Mouse (Mus musculus) cortical plate, adult 2 months (tissue): Measurements from ENCODE around the gene Wbp4. TPM values are rescaled to one million over a fixed set of nuclear protein-coding genes. Genes with fewer than 3 reads are reported as not detected.
A peak's percentile ranks its signal among the peaks of the same experiment; 100 is the strongest.
"Not testable (repeated sequence)": the region's sequence is repeated elsewhere in the genome, so short reads cannot be mapped to it uniquely, and the experiment has no call there.

ENCODE experiments used
- H3K27ac ChIP-seq: fragments of 200-500 bp; 2 replicates; pipeline ENCODE4 v1.5.1; 2012; ENCODE audit warnings: low read length, control low read depth, inconsistent platforms; ENCODE audit not compliant: insufficient read depth
- H3K4me1 ChIP-seq: fragments of 200-500 bp; 2 replicates; pipeline ENCODE4 v1.6.1; 2011; ENCODE audit warnings: low read length; ENCODE audit not compliant: control insufficient read depth, insufficient read depth
- H3K4me3 ChIP-seq: fragments of 200-500 bp; 2 replicates; pipeline ENCODE4 v1.5.1; 2011; ENCODE audit warnings: mild to moderate bottlenecking, low read length, control low read depth; ENCODE audit not compliant: insufficient read depth
- CTCF ChIP-seq: fragments of 200-500 bp; IDR thresholded peaks from 2 replicates; pipeline ENCODE4 v1.5.1; 2011; ENCODE audit warnings: mild to moderate bottlenecking, control low read depth, low read length; ENCODE audit not compliant: insufficient read depth; ENCODE audit errors: extremely low read depth
- POLR2A ChIP-seq: fragments of 200-500 bp; IDR thresholded peaks from 2 replicates; pipeline ENCODE4 v1.6.1; 2011; ENCODE audit warnings: mild to moderate bottlenecking, low read length, control low read depth; ENCODE audit not compliant: insufficient read depth; ENCODE audit errors: extremely low read depth
- polyA plus RNA-seq: library from polyadenylated mRNA; depleted of rRNA; stranded (reverse); fragments of >200 nt; gene quantifications from 2 replicates; pipeline ENCODE4 v1.2.3, GENCODE M21; 2012; rRNA removed

The Wbp4 gene
- 24.0 and 25.1 TPM in 2 replicates for polyA plus RNA-seq

DNA sequence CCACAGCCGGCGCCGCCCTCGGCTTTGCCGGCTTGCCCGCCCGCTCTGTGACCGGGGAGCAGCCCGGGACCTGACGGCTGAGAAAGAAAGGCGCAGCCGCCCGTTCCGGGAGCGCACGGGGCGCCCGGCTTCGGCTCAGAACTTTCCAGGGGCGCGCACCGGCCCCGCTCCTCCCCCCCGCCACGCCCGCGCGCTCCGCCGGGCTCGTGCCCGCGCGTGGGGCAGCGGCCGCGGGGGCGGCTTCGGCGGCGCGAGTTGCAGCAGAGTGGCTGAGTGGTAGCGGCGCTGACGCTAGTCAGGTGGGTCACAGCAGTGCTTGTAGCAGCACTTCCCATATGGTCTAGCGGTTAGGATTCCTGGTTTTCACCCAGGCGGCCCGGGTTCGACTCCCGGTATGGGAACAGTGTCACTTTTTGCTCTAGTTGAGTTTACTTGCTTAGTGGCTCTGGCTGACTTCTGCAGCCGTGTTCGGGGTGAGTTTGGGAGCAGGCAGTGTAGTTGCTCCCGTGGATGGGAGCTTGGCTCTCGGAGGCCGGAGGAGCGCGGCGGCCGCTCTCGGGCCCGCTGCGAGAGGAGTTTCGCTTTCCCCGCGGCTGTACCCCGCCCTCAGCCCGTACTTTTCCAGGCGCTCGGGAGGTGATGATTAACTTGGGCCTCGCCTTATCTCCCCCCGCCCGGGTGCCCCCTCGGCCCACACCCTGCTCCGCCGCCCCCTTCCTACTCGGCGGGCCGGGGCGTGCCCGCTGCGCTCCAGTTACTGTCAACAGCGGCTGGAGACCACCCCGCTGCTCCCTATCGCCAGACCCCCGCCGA is at the start of gene Wbp4:
Gene Wbp4, minus strand, starts transcription at position 182 of the 813 bp plus-strand sequence.
- TF ChIP-seq POLR2A (peak; percentile 49; the same call in 1 of the 2 replicates), CTCF (no peak)
- H3K27ac ChIP-seq, result peak within 1 kb of the TSS; percentile 99
- H3K4me1 ChIP-seq, result peaks cover 8% of the 10 kb centered on the region
- H3K4me3 ChIP-seq, result peak within 1 kb of the TSS; percentile 52

DNA sequence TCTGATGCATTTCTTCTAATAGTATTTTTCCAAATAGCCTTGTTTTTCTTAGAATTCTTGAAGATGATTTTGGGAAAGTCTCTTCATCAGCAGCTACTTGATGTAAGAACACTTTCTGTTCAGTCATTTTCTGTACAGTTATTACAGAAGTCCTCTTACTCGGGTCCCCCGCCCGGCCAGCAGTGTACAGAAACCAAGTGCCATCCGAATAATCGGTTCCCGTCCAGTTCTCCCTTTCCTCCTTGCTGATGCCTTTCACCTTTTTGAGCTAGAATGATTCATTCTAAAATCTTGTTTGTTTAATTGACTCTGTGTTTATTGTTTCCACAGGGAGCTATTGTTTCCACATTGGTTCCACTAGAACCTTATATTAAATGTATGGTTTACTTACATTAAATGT is 49.4 kb upstream of the Wbp4 start:
- Histone ChIP-seq H3K27ac (no peak overlapping the region), H3K4me1 (no peaks in the 10 kb centered on the region), H3K4me3 (no peak overlapping the region)
- TF ChIP-seq POLR2A, result no peak
- TF ChIP-seq CTCF, result no peak

DNA sequence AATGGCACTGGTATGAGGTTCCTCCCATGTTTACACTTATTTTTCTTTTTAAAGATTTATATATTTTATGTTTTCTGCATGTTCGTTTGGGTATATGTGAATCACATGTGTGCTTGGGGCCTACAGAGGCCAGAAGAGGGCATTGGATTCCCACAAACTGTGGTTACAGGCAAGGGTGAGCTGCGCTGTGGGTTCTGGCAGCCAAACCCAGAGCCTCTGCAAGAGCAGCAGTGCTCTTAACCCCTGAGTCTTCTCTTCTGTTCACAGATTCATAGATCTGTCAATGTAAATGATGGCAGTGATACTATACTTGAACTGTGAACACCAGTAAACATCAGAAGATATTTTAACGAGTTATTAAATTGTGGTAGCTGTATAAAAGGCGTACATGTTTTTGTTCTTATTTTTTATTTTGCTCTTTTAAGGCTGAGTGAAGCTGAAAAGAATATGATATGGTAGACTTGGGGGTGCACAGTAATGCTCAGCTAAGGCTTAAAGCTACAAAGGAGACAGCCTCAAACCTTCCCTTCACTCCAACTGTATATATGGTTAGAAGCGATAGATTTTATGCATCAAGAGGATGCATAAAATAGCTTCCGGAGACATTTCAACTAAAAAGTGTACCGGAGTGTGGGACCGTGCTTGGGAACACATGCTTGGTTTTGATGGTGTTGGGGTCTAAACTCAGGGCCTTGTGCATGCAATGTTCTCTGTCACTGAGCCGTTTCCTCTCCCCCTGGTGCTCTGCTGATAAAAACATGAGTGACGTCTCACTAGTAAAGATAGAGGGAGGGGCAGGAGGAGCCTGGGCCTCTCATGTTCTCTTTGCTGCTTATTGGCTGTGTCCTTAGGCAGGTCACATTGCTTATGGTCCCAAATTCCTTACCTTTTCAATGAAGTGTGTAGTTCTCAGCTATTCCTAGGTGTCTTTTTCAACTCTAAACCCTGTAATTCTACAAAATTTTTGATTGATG is 48.5 kb upstream of the Wbp4 start:
- no peak for TF ChIP-seq CTCF
- no peak for TF ChIP-seq POLR2A
- no peak overlapping the region for H3K27ac ChIP-seq
- H3K4me1 ChIP-seq, result no peaks in the 10 kb centered on the region
- H3K4me3 ChIP-seq, result no peak overlapping the region

DNA sequence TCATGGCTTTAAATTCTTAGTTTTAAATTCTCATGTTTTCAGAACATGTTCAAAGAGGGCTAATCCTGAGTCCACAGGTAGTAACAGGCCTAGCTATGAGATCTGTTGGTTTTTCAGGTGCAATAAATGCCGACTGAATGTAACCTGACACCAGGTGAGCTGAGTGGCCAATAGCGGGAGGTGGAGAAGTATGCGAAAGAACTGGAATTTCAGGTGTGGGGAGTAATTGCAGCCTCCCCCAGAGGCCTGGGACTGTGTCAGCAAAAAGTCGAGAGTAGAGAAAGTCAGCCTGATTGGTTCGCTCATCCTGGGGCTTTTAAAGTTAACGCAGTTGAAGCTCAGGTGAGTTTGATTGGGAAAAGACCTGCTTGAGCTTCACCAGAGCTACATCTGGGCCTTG is 46.4 kb upstream of the Wbp4 start:
- no peaks in the 10 kb centered on the region for H3K4me1 ChIP-seq
- TF ChIP-seq CTCF (no peak), POLR2A (no peak)
- H3K27ac ChIP-seq, result no peak overlapping the region
- no peak overlapping the region for H3K4me3 ChIP-seq

DNA sequence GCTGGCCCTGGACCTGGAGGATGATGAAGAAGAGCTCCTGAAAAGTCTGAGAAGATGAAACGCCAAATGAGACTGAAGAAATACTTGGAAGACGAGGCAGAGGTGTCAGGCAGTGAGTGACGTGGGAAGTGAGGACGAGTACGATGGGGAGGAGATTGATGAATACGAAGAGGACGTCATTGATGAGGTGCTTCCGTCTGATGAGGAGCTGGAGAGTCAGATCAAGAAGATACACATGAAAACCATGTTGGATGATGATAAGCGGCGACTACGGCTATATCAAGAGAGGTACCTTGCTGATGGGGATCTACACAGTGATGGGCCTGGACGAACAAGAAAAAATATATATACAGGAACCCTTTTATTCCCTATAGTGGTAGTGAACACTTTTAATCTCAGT is 44.8 kb upstream of the Wbp4 start:
- H3K4me3 ChIP-seq, H3K27ac ChIP-seq, H3K4me1 ChIP-seq: not testable (repeated sequence)

DNA sequence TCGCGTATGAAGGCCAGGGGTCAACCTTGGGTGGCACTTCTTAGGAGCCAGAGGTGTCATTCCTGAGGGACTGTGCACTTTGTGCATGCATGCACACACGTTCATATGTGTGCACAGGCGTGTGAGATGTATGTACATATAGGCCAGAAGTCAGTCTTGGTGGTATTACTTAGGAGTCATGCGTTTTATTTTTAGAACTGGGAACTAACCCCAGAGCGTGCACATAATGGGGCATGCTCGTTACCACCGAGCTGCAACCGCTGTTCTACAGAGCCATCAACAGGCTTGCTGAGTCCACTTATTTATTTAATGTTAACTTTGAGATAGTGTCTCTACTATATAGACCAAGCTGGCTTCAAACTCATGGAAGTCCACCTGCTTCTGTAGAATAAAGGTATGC is 41.1 kb upstream of the Wbp4 start:
- TF ChIP-seq CTCF (no peak), POLR2A (no peak)
- H3K4me1 ChIP-seq, result no peaks in the 10 kb centered on the region; the same call in 1 of the 2 replicates
- H3K4me3 ChIP-seq, result no peak overlapping the region

DNA sequence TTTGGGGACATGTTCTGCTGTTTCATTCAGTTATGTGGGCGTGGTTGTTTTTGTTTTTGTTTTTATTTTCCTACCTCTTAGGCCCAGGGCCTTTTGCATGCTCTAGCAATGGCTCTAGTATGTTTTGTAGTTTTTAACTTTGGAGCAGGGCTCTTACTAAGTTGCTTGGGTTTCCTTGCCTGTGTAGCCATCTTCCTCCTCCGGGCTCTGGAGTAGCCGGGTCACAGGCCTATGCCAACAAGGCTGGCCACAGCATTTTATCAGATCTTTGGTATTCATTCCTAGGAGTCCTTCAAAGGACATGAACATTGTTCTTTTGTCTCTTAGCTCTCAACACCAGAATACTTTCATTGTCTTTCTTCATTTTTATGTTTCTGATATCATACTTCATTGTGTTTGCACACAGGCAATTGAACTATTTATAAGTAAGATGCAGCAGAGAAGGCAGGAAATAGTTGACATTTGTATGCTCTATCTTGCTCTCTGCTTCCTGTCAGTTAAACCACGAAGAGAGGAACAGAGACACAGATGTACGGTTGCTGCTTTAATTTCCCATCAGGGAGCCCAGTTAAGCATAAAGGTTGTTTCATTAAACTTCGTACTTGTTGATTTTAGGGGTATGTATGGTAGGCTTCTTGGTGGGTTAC is 40.3 kb upstream of the Wbp4 start:
- no peak overlapping the region for H3K27ac ChIP-seq
- H3K4me1 ChIP-seq, result no peaks in the 10 kb centered on the region; the same call in 1 of the 2 replicates
- TF ChIP-seq CTCF, result no peak
- H3K4me3 ChIP-seq, result no peak overlapping the region

More for the DNA sequence above, 41.1 kb upstream of the Wbp4 start:
- H3K27ac ChIP-seq, result no peak overlapping the region

DNA sequence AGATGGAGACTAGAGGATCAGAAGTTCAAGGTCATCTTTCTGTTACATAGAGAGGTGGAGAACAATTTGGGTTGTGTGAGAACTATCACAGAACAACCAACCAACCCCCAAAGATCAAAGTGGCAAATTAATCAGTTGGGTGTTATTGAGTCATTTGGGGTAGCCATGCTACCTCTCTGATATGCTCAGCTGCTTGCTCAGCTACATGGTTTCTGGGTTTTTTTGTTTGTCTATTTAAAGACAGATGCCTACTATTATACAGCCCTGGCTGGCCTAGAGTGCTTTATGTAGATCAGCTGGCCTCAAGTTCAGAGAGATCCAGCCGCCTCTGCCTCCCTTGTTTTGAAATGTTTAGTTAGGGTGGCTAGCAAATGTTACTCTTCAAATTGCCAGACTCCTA is 39.7 kb upstream of the Wbp4 start:
- H3K27ac ChIP-seq, result no peak overlapping the region
- H3K4me3 ChIP-seq, result no peak overlapping the region
- TF ChIP-seq CTCF (no peak), POLR2A (no peak)
- H3K4me1 ChIP-seq, result no peaks in the 10 kb centered on the region; the same call in 1 of the 2 replicates

DNA sequence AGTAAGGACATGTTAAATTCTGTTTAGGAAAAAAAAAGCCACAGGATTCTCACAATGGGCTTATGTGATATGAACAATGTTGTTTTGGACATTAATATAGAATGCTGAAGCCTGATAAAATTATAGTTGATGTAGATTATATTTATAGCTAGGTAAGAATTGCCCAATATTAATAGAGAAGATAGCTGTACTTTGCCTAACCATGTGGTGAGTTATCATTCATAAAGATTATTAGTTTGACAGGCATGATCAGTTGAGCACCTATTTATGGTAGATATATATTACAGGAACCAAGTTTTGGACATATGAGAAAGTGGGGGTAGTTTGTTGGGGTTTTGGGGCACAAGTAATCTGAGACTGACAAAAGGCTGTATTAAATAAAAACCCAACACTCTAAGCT is 39.3 kb upstream of the Wbp4 start:
- H3K4me3 ChIP-seq, result no peak overlapping the region
- TF ChIP-seq CTCF (no peak), POLR2A (no peak)
- H3K27ac ChIP-seq, result no peak overlapping the region
- no peaks in the 10 kb centered on the region; the same call in 1 of the 2 replicates for H3K4me1 ChIP-seq
